Mouse (Mus musculus): ENCODE data around the gene 1700113H08Rik. TPM values are rescaled to one million over a fixed set of nuclear protein-coding genes. Genes with fewer than 3 reads are reported as not detected.
A peak's percentile ranks its signal among the peaks of the same experiment; 100 is the strongest.

The 1700113H08Rik gene
- not detected in 2 replicates for polyA plus RNA-seq (2014; fragmentation: Nextera tagmentation; extraction: Ambion mirVana)

- Histone ChIP-seq H3K27me3 (ENCODE audit: control insufficient read depth, insufficient read depth, low read length) (no peaks in the 10 kb centered on the region), H3K27ac (ENCODE audit: low read depth, low read length) (peak within 1 kb of the TSS; percentile 76), H3K4me2 (ENCODE audit: low read depth, low read length, severe bottlenecking) (peak within 1 kb of the TSS; percentile 73), H3K9ac (ENCODE audit: low read length) (peak within 1 kb of the TSS; percentile 49), H3K4me1 (replicated peaks; ENCODE audit: control insufficient read depth, insufficient read depth, low read length) (peaks cover 5% of the 10 kb centered on the region), H3K9me3 (ENCODE audit: control insufficient read depth, low read length) (no peaks in the 10 kb centered on the region), H3K36me3 (ENCODE audit: control insufficient read depth, insufficient read depth, low read length) (no peaks in the 10 kb centered on the region), H3K4me3 (ENCODE audit: low read depth, low read length) (peak within 1 kb of the TSS; percentile 31)
- peak; percentile 72 for DNase-seq (ENCODE audit: low spot score)
- ATAC-seq (replicated peaks; ENCODE audit: low FRiP score): no peak; the same call in 1 of the 2 replicates
- WGBS: 4% methylated on average over 15 of the region's 15 CpGs
Observed at GRCm38 (mm10) chr10:87057500-87058250, at the start of gene 1700113H08Rik. 1700113H08Rik (plus strand) TSS chr10:87058045.

GRCm38 (mm10) chr10:87008215-87008499 is 49.7 kb upstream of the 1700113H08Rik start:
- DNase-seq (ENCODE audit: low spot score) (no peak), ATAC-seq (replicated peaks; ENCODE audit: low FRiP score) (no peak)
- H3K36me3 ChIP-seq (ENCODE audit: control insufficient read depth, insufficient read depth, low read length): no peaks in the 10 kb centered on the region
- H3K27me3 ChIP-seq (ENCODE audit: control insufficient read depth, insufficient read depth, low read length): no peaks in the 10 kb centered on the region
- H3K27ac ChIP-seq (ENCODE audit: low read depth, low read length): no peak overlapping the region
- H3K4me1 ChIP-seq (replicated peaks; ENCODE audit: control insufficient read depth, insufficient read depth, low read length): no peaks in the 10 kb centered on the region
- WGBS: 84% methylated on average over 3 of the region's 3 CpGs
- H3K9ac ChIP-seq (ENCODE audit: low read length): no peak overlapping the region
- no peak overlapping the region for H3K4me2 ChIP-seq (ENCODE audit: low read depth, low read length, severe bottlenecking)
- no peaks in the 10 kb centered on the region for H3K9me3 ChIP-seq (ENCODE audit: control insufficient read depth, low read length)
- no peak overlapping the region for H3K4me3 ChIP-seq (ENCODE audit: low read depth, low read length)

DNA sequence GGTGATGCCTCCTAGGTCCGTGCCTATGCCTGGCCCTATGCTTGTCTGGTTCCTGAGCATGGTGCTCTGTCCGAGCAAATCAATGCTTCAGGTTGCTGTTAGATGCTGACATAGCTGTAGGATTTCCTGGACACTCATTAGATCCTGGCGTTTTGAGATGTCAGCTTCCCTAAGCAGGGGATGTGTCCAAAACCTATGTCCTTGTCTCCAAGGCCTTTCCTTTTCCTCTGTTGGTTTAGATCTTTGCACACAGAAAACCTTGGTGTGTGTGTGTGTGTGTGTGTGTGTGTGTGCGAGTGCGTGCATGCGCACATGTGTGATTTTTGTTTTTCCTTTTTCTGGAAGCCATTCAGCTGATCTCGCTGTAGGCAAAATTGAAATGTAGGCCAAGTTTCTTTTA is 45.8 kb upstream of the 1700113H08Rik start:
- Histone ChIP-seq H3K9ac (ENCODE audit: low read length) (no peak overlapping the region), H3K36me3 (ENCODE audit: control insufficient read depth, insufficient read depth, low read length) (no peaks in the 10 kb centered on the region), H3K27me3 (ENCODE audit: control insufficient read depth, insufficient read depth, low read length) (no peaks in the 10 kb centered on the region), H3K4me2 (ENCODE audit: low read depth, low read length, severe bottlenecking) (no peak overlapping the region), H3K27ac (ENCODE audit: low read depth, low read length) (no peak overlapping the region), H3K4me3 (ENCODE audit: low read depth, low read length) (no peak overlapping the region), H3K9me3 (ENCODE audit: control insufficient read depth, low read length) (no peaks in the 10 kb centered on the region), H3K4me1 (replicated peaks; ENCODE audit: control insufficient read depth, insufficient read depth, low read length) (peaks cover 8% of the 10 kb centered on the region; the same call in 1 of the 2 replicates)
- 94% methylated on average over 7 of the region's 7 CpGs for WGBS
- DNase-seq (ENCODE audit: low spot score) (no peak), ATAC-seq (replicated peaks; ENCODE audit: low FRiP score) (no peak)

- DNase-seq (ENCODE audit: low spot score) (no peak), ATAC-seq (replicated peaks; ENCODE audit: low FRiP score) (no peak)
- Histone ChIP-seq H3K36me3 (ENCODE audit: control insufficient read depth, insufficient read depth, low read length) (no peaks in the 10 kb centered on the region), H3K9me3 (ENCODE audit: control insufficient read depth, low read length) (no peaks in the 10 kb centered on the region), H3K4me2 (ENCODE audit: low read depth, low read length, severe bottlenecking) (no peak overlapping the region), H3K9ac (ENCODE audit: low read length) (no peak overlapping the region), H3K27me3 (ENCODE audit: control insufficient read depth, insufficient read depth, low read length) (no peaks in the 10 kb centered on the region), H3K4me3 (ENCODE audit: low read depth, low read length) (no peak overlapping the region), H3K27ac (ENCODE audit: low read depth, low read length) (no peak overlapping the region), H3K4me1 (replicated peaks; ENCODE audit: control insufficient read depth, insufficient read depth, low read length) (peaks cover 8% of the 10 kb centered on the region; the same call in 1 of the 2 replicates)
- WGBS: 81% methylated on average over 7 of the region's 7 CpGs
Observed at GRCm38 (mm10) chr10:87014391-87014965, 43.4 kb upstream of the 1700113H08Rik start.

GRCm38 (mm10) chr10:87015403-87015802 is 42.4 kb upstream of the 1700113H08Rik start:
- H3K27ac ChIP-seq (ENCODE audit: low read depth, low read length): no peak overlapping the region
- ATAC-seq (replicated peaks; ENCODE audit: low FRiP score) (no peak), DNase-seq (ENCODE audit: low spot score) (no peak)
- H3K9me3 ChIP-seq (ENCODE audit: control insufficient read depth, low read length): no peaks in the 10 kb centered on the region
- no peak overlapping the region for H3K9ac ChIP-seq (ENCODE audit: low read length)
- 81% methylated on average over 5 of the region's 5 CpGs for WGBS
- no peak overlapping the region for H3K4me2 ChIP-seq (ENCODE audit: low read depth, low read length, severe bottlenecking)
- H3K36me3 ChIP-seq (ENCODE audit: control insufficient read depth, insufficient read depth, low read length): no peaks in the 10 kb centered on the region
- H3K4me3 ChIP-seq (ENCODE audit: low read depth, low read length): no peak overlapping the region
- H3K4me1 ChIP-seq (replicated peaks; ENCODE audit: control insufficient read depth, insufficient read depth, low read length): peaks cover 8% of the 10 kb centered on the region; the same call in 1 of the 2 replicates
- H3K27me3 ChIP-seq (ENCODE audit: control insufficient read depth, insufficient read depth, low read length): no peaks in the 10 kb centered on the region

DNA sequence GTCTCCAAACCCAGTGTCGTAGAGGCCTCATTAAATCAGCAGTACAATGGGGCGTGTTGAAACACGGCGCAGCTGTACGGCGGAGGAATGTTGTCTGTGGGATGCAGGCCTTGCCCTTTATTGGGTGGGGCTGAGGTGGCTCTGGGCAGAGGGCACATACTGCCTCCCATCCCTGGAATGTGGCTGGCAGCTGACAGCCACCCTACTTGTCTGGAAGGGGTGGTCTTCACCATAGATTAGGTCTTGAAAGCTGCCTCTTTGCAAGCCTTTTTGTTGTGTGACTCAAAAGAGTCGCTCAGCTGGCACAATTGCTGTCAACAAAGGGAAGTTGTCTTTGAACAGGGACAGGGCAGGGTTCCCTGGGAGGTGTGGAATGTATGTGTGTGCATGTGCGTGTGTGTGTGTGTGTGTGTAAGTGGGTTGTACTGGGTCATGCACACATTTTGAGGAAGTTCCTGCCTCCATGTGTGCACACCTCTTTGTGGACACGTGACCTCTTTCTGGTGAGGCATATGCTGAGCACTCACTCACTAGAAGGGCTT is 41.6 kb upstream of the 1700113H08Rik start:
- peak; percentile 59 for DNase-seq (ENCODE audit: low spot score)
- no peak overlapping the region for H3K4me2 ChIP-seq (ENCODE audit: low read depth, low read length, severe bottlenecking)
- 25% methylated on average over 9 of the region's 9 CpGs for WGBS
- ATAC-seq (replicated peaks; ENCODE audit: low FRiP score): peak; percentile 85
- H3K4me1 ChIP-seq (replicated peaks; ENCODE audit: control insufficient read depth, insufficient read depth, low read length): peaks cover 8% of the 10 kb centered on the region; the same call in 1 of the 2 replicates
- no peak overlapping the region for H3K4me3 ChIP-seq (ENCODE audit: low read depth, low read length)
- H3K36me3 ChIP-seq (ENCODE audit: control insufficient read depth, insufficient read depth, low read length): no peaks in the 10 kb centered on the region
- no peaks in the 10 kb centered on the region for H3K9me3 ChIP-seq (ENCODE audit: control insufficient read depth, low read length)
- no peak overlapping the region for H3K27ac ChIP-seq (ENCODE audit: low read depth, low read length)
- no peaks in the 10 kb centered on the region for H3K27me3 ChIP-seq (ENCODE audit: control insufficient read depth, insufficient read depth, low read length)
- H3K9ac ChIP-seq (ENCODE audit: low read length): no peak overlapping the region

- Histone ChIP-seq H3K9ac (ENCODE audit: low read length) (no peak overlapping the region), H3K4me3 (ENCODE audit: low read depth, low read length) (no peak overlapping the region), H3K36me3 (ENCODE audit: control insufficient read depth, insufficient read depth, low read length) (no peaks in the 10 kb centered on the region), H3K4me2 (ENCODE audit: low read depth, low read length, severe bottlenecking) (no peak overlapping the region), H3K27me3 (ENCODE audit: control insufficient read depth, insufficient read depth, low read length) (no peaks in the 10 kb centered on the region), H3K9me3 (ENCODE audit: control insufficient read depth, low read length) (no peaks in the 10 kb centered on the region), H3K4me1 (replicated peaks; ENCODE audit: control insufficient read depth, insufficient read depth, low read length) (peaks cover 8% of the 10 kb centered on the region; the same call in 1 of the 2 replicates), H3K27ac (ENCODE audit: low read depth, low read length) (no peak overlapping the region)
- DNase-seq (ENCODE audit: low spot score) (no peak), ATAC-seq (replicated peaks; ENCODE audit: low FRiP score) (no peak)
- 81% methylated on average over 9 of the region's 9 CpGs for WGBS
Observed at GRCm38 (mm10) chr10:87018876-87019275, 39.0 kb upstream of the 1700113H08Rik start.

DNA sequence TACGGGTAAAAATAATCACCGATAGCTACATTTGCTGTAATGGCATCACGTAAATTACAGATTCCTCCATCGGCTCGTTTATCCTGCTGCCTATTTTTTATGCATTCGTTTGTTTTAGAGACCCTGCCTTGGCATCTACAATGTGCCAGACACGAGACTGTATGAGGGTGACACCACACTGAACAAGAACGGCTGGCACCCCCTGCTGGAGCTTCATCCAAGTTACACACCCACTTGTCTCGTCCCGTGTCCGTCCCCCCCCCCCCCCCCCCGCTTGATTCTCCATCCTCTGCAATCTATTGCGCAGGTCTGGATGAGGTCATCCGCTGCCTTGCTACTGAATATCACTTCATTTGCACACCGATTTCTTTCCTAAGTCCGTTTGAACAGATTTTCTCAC is 37.1 kb upstream of the 1700113H08Rik start:
- Histone ChIP-seq H3K4me3 (ENCODE audit: low read depth, low read length) (no peak overlapping the region), H3K36me3 (ENCODE audit: control insufficient read depth, insufficient read depth, low read length) (no peaks in the 10 kb centered on the region), H3K27me3 (ENCODE audit: control insufficient read depth, insufficient read depth, low read length) (no peaks in the 10 kb centered on the region), H3K9ac (ENCODE audit: low read length) (no peak overlapping the region), H3K4me1 (replicated peaks; ENCODE audit: control insufficient read depth, insufficient read depth, low read length) (peaks cover 7% of the 10 kb centered on the region; the same call in 1 of the 2 replicates), H3K4me2 (ENCODE audit: low read depth, low read length, severe bottlenecking) (no peak overlapping the region), H3K9me3 (ENCODE audit: control insufficient read depth, low read length) (no peaks in the 10 kb centered on the region), H3K27ac (ENCODE audit: low read depth, low read length) (no peak overlapping the region)
- 69% methylated on average over 16 of the region's 16 CpGs for WGBS
- peak; percentile 67 for DNase-seq (ENCODE audit: low spot score)
- no peak for ATAC-seq (replicated peaks; ENCODE audit: low FRiP score)

Measured in forebrain, embryonic 11.5 days (tissue).